Mouse (Mus musculus): Measurements from ENCODE around the gene Il10. TPM values are rescaled to one million over a fixed set of nuclear protein-coding genes. Genes with fewer than 3 reads are reported as not detected.
"Not testable (repeated sequence)": the region's sequence is repeated elsewhere in the genome, so short reads cannot be mapped to it uniquely, and the experiment has no call there.

Il10 gene
- total RNA-seq, 2 experiments from 2014 or later = not detected

- ATAC-seq (replicated peaks; ENCODE audit: low FRiP score, poor library complexity, severe bottlenecking) = no peak
Measured at GRCm38 (mm10) chr1:131015281-131015680, 4.4 kb upstream of the Il10 start.

- no peak for ATAC-seq (replicated peaks; ENCODE audit: low FRiP score, poor library complexity, severe bottlenecking)
Measured at GRCm38 (mm10) chr1:131015879-131016278, 3.8 kb upstream of the Il10 start.

GRCm38 (mm10) chr1:131020425-131021310, 1.0 kb downstream of the Il10 start:
- no peak for ATAC-seq (replicated peaks; ENCODE audit: low FRiP score, poor library complexity, severe bottlenecking)

GRCm38 (mm10) chr1:131021438-131021837, 1.8 kb downstream of the Il10 start:
- no peak for ATAC-seq (replicated peaks; ENCODE audit: low FRiP score, poor library complexity, severe bottlenecking)

- ATAC-seq (replicated peaks; ENCODE audit: low FRiP score, poor library complexity, severe bottlenecking) = no peak
Measured at GRCm38 (mm10) chr1:131021900-131022590, 2.4 kb downstream of the Il10 start.

GRCm38 (mm10) chr1:131022591-131023249, 3.1 kb downstream of the Il10 start:
- ATAC-seq (replicated peaks; ENCODE audit: low FRiP score, poor library complexity, severe bottlenecking) = no peak

- not testable (repeated sequence) for ATAC-seq (replicated peaks; ENCODE audit: low FRiP score, poor library complexity, severe bottlenecking)
Measured at GRCm38 (mm10) chr1:131023250-131023858, 3.7 kb downstream of the Il10 start.

GRCm38 (mm10) chr1:131024900-131025842, 5.5 kb downstream of the Il10 start:
- ATAC-seq (replicated peaks; ENCODE audit: low FRiP score, poor library complexity, severe bottlenecking) = no peak

GRCm38 (mm10) chr1:131025843-131026190, 6.2 kb downstream of the Il10 start:
- no peak for ATAC-seq (replicated peaks; ENCODE audit: low FRiP score, poor library complexity, severe bottlenecking)

- no peak for ATAC-seq (replicated peaks; ENCODE audit: low FRiP score, poor library complexity, severe bottlenecking)
Measured at GRCm38 (mm10) chr1:131029215-131029614, 9.6 kb downstream of the Il10 start.

- ATAC-seq (replicated peaks; ENCODE audit: low FRiP score, poor library complexity, severe bottlenecking) = no peak
Measured at GRCm38 (mm10) chr1:131030261-131030660, 10.6 kb downstream of the Il10 start.

GRCm38 (mm10) chr1:131031267-131031666, 11.6 kb downstream of the Il10 start:
- no peak for ATAC-seq (replicated peaks; ENCODE audit: low FRiP score, poor library complexity, severe bottlenecking)

- no peak for ATAC-seq (replicated peaks; ENCODE audit: low FRiP score, poor library complexity, severe bottlenecking)
Measured at GRCm38 (mm10) chr1:131038001-131038400, 18.4 kb downstream of the Il10 start.

GRCm38 (mm10) chr1:131038415-131039017, 18.9 kb downstream of the Il10 start:
- ATAC-seq (replicated peaks; ENCODE audit: low FRiP score, poor library complexity, severe bottlenecking) = no peak

GRCm38 (mm10) chr1:131039479-131039878, 19.8 kb downstream of the Il10 start:
- no peak for ATAC-seq (replicated peaks; ENCODE audit: low FRiP score, poor library complexity, severe bottlenecking)

GRCm38 (mm10) chr1:131042263-131042662, 22.6 kb downstream of the Il10 start:
- ATAC-seq (replicated peaks; ENCODE audit: low FRiP score, poor library complexity, severe bottlenecking) = no peak

GRCm38 (mm10) chr1:131042721-131043120, 23.1 kb downstream of the Il10 start:
- no peak for ATAC-seq (replicated peaks; ENCODE audit: low FRiP score, poor library complexity, severe bottlenecking)

GRCm38 (mm10) chr1:131043636-131044035, 24.0 kb downstream of the Il10 start:
- no peak for ATAC-seq (replicated peaks; ENCODE audit: low FRiP score, poor library complexity, severe bottlenecking)

All from erythroblast, adult 5-6 weeks (primary cell).